Mouse (Mus musculus) urinary bladder, postnatal 25 days (tissue): ENCODE measurements around the gene Ptger3.

Source experiments
- DNase-seq: peaks from one replicate; pipeline ENCODE4 v3.0.0; 2022; ENCODE audit warnings: low spot score

Ptger3 gene

DNA sequence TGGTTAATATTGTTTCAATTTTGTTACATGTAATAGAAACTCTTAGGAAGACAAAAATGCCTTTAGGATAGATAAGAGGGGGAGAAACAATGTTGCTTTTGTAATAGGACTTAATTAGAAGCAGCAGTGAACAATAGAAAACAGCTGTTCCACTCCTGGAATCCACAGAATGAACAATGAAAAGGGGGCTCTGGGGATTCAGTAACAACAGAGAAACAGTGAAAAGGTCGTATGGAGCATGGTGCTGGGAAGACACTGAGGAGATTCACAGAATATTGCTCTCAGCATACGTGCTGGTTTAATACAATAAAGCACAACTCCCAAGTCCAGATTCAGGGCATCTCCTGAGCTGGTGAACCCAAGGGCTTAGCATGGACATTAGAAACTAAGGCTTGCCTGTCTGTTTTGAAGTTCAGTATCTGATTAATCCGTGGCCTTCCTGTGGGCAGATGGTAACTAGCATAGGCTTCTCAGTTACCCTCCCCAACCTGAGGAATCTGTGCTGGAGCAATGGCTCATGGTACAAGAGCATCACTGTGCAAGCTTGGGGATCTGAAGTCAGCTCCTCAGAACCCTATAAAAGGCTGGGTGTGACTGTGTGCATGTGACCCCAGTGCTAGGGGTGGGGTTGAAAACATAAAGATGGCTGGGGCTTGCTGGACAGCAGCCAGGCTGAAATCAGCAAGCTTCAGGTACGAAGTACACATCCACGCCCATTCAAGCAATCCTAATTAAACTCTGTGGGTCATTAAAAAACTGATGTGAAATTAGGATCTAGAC, 16.1 kb downstream of the Ptger3 start:
- no peak for DNase-seq

- no peak for DNase-seq
These were observed 31.2 kb downstream of the Ptger3 start for GRCm38 (mm10) chr3:157597837-157598379.

GRCm38 (mm10) chr3:157604684-157605410, 38.2 kb downstream of the Ptger3 start:
- DNase-seq = no peak

DNA sequence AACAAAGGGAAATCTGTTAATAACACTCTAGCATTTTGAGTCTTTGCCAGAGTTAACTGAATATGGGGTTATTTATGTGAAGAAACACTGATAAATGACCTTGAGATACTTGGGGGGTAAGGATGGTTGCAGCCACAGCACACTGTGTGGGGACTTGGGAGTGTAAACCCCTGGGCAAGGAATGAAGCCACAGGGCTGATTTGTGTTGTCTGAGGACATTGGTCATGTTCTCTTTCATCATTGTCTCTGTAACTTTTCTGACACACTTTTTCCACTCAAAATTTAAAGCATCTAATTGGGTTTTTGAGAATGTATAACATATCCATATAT, 38.7 kb downstream of the Ptger3 start:
- DNase-seq = no peak

GRCm38 (mm10) chr3:157613542-157613941, 46.9 kb downstream of the Ptger3 start:
- DNase-seq = no peak

DNA sequence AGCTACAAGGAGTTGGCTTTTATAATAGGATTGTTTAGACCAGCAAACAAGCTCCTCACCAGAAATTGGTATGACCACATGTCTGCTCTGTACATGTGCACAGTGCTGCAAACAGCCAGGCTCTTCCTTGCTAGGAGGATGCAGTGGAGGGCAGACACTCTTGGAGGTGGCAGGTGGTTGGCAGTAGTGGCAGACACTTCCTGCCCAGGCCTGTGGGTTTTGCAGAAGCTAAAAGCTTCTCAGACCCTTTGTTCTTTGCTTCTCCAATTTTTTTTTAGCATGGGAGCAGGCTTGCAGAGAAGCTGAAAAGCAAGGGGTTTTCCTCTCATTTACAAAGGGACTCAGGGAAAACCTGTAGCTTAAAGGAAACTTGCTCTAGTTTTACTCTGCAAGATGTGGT, 50.3 kb downstream of the Ptger3 start:
- no peak for DNase-seq

DNA sequence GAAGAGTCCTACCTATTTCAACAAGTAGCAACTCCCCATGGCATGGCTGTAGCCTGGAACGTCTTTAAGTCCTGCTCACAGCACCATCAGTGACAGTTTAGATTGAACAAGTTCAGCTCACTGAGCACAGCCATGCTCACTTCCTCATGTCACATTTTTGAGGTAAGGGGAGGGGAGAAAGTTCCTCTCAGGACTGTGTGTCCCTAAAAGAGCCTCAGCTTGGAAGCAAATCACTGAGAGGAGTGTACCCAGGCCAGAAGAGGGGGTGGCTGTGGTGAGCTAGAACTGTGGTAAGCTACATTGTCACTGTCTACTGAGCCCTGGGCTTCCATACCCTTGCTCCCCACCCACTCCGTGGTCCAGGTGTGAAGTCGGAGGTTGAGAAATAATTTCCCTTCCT, 60.7 kb downstream of the Ptger3 start:
- DNase-seq = no peak

DNA sequence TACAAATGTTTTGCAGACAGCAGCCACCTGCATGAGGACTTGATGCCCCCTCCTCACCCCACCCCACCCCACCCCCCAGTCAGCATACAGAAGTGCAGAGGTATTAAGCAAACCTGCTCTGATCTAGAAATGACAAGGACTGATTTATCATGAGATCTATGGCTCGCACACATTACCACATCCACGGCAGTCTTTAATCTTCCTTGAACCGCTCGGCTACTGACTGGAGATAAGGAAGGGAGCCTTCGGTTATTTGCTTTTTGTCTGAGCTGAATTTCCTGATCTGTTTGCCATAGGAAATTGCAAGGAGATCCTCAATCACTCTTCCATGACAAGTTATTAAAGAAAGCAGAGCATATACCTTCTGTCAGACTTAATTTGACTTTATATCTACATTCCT, 64.0 kb downstream of the Ptger3 start:
- DNase-seq = no peak

DNA sequence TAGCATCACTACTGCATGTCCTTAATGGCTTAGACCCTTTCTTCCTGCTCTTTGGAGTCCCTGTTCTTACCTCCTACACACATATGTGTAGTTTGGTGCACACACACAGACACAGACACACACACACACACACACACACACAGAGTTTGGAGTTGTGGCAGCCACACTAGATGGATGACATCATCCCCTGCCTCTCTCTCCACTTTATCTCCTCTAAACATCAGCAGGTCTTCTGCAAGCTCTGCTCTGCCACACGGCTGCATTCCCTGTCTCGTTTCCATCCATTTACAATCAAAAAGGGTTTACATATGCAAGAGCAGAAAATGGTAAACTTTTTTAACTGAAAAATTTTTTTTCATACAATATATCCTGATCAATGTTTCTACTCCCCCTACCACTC, 64.7 kb downstream of the Ptger3 start:
- no peak for DNase-seq

DNA sequence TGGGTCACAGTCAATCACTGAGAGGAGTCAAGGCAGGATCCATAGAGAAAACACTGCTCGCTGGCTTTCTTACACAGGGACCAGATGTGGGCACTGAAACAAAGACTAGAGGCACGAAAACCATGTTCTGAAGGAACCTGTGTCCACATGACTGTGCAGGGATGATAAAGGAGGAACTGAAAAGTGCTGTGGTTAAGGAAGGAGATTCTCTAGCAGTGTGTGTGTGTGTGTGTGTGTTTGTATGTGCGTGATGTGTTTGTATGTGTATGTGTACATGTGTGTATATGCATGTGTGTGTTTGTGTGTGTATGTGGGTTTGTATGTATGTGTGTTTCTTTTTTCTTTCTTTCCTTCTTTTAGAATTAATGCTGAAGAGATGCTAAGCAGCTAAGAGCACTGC, 67.7 kb downstream of the Ptger3 start:
- DNase-seq = no peak

- no peak for DNase-seq
These were observed 69.0 kb downstream of the Ptger3 start for GRCm38 (mm10) chr3:157635713-157636112.

DNA sequence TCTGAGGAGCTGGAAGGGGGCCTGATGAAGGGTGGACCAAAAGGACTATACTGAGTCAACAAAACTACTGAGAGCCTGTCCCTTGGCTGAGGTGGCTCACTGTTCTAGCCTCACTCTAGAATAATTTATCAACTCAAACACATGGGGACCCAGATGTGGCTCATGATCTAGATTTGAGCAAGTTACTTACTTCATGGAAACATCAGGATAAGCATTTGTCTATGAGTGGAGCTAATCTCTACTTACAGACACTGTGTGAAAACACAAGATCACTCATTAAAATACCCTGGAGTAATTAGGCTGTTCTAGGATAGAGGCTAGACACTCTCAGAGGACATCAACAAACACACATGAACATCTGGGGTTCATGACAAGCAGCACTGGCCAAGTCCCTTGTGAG, 70.2 kb downstream of the Ptger3 start:
- no peak for DNase-seq

DNA sequence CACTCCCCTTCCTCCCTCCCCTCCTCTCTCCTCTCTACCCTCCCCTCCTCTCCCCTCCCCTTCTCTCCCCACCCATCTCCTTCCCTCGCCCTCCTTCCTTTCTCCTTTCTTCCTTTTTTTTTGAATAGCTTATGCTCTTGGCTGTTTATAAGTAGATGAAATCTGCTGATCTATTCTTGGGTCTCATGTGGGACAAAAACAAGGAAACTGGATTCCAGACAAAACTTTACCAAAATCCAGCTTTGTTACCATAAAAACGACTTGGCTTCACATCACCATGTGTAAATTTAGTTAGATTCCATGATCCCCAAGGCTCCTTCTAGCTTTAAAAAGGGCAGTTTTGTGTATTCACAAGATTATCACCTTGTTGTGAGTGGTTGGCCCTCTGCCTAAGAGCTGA, 70.6 kb downstream of the Ptger3 start:
- DNase-seq = no peak

DNA sequence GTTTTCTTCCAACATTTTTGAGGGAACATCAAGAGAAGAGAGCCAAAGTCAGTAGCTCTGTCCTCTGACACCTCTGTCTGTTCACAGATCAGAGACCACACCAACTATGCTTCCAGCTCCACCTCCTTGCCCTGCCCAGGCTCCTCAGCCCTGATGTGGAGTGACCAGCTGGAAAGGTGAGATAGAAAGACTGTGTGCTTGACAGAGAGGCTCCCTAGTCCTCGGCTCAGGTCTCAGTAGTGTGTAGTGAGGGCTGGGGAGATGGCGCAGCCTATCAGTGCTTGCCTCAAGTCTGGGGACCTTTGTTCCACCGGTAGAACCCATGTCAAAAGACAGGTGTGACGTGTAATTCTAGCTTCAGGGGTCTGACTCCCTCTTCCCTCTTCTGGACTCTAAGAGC, 74.9 kb downstream of the Ptger3 start:
- no peak for DNase-seq

DNA sequence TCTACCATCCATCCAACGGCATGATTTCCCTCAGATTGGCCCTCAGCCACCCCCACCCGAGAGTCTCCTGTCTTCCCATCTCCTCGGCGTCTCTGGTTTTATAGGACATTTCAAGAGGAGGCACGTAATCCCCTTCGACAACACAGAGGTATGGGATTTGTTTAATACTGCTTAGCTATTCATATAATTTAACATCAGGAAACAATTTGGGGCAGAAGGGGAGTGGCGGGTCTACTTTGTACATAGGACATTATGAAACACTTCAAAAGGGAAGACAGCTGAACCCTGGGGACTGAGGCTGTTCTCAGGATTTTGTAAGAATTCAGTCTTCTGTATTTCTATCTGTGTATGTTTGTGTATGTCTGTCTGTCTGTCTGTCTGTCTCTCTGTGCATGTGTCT, 94.9 kb downstream of the Ptger3 start:
- no peak for DNase-seq

DNA sequence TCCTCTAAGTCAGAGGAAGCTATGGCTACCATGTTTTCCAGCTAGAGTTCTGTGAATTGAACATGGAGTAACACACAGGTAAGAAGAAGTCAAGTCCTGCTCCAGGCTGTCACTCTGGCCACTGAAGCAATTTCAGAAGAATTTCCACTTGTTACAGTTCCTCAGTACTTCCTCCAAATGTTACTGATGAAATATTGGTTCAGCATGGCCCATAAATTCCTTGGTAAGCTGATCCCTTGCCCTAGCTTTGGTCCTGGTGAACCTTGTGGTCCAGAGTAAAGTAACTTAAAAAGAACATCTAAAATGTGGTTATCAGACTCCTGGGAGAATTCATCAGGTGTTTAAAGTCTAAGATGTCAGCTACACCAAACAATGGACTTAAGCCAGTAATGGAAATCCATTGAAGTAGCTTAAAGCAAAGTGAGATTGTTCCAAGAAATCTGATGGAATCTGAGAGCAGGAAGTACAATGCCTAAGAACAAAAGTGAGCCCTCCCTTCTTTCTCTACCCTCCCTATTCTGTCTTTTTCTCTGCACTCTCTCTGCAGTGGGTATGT, 97.9 kb downstream of the Ptger3 start:
- no peak for DNase-seq

- no peak for DNase-seq
These were observed 98.8 kb downstream of the Ptger3 start for GRCm38 (mm10) chr3:157665471-157665870.

DNA sequence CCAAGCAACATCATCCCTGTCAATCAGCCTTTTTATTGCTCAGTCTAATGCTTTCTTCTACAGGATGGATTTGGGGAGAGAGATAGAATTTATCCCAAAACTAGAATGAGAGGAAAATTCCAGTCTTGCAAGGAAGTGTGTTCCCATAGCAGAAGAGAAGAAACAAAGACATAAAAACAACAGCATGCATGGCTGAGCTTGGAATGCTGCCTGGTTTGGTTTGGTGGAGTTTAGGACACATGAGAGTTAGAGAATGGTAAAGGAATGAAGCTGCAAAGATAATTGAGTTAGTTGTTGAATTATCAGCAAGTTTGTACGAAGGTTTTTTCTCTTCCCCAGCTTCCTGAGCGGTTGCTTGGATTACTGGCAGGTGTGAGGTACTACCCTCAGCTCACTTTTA, 99.5 kb downstream of the Ptger3 start:
- no peak for DNase-seq

DNA sequence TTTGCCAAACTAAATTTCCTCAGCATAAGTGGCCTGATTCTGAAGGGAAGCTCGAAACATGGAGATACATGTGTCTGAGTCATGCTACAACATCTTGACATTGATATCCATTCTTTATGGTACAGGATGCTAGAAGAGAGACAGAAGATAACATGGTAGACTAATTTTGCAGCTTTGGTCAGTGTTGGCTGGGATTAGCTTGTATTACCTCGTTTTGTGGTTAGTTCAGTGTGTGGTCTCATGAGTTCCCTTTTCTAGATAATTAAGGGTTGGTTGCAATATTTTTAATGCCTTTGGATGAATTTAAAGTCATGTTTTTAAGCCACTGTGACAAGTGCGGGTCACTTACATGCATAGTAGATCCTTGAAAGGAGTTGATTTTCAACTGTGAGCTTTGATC, 119.4 kb downstream of the Ptger3 start:
- no peak for DNase-seq

DNA sequence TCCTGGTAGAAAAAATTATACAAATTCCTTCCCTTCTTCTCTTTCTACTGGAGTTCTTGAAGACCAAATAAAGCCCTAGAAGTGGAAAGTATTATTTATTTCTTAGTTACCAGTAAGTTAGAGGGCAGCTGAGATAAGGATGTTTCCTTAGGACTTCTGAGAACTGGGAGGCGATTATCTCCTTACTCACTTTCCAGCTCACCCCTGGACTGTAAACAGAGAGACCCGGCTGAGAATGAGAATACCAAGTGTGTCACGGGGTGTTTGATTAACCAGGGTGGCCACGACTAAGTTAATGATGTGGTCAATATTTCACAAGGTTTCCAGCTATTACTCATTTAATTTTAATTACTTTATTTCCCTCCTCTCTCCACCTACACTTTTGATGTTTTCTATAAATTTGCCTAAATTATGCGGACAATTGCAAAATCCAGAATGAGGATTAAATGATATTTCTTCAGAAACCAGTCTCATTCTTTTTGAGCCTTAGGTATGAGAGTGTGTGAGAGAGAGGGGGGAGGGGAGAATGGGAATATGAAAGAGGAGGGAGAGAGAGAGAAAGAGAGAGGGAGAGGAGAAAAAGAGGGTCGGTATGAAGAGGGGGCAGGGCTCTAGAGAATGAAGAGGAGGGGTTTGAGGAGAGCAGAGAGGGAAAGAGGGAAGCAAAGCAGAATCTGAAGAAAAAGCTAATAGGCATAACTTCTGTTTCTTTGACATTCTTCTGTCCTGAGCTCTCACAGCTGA, 121.9 kb downstream of the Ptger3 start:
- no peak for DNase-seq
